ENCODE assay signal across 7 mouse cellular contexts in genomic region chrX:74244614-74245083, GRCm38 (mm10). TPM values are rescaled to one million over a fixed set of nuclear protein-coding genes. Genes with fewer than 3 reads are reported as not detected.
DNase-seq lines count a peak whose midpoint lies in the region; ATAC-seq and TF ChIP-seq lines count a peak whose summit lies in the region.

No protein-coding gene starts in this region.

- intact Hi-C loops in heart, postnatal 10 days (cut with DNase I): loop anchor here (1.0 to 10.0 kb wide), 4 partner anchors 130 to 460 kb away; partner anchors contain the start of genes Fam3a, Idh3g, Ikbkg and Ssr4

- ATAC-seq in megakaryocyte progenitor cell, adult 5-6 weeks (replicated peaks; ENCODE audit: poor library complexity): 0 out of 2 replicates have a peak, but pooled peaks have one; percentile 7

- H3K4me1 ChIP-seq in E14TG2a.4 (replicated peaks; ENCODE audit: low read depth, low read length): peaks cover 38% of the 10 kb centered on the region
- no peaks in the 10 kb centered on the region; the same call in 1 of the 2 replicates for H3K4me1 ChIP-seq in embryonic fibroblast, embryonic 13.5 days (ENCODE audit: control insufficient read depth, insufficient read depth, low read length)

- no peak for TF ChIP-seq CTCF in E14TG2a.4 (conservative IDR thresholded peaks at IDR 0.05; ENCODE audit: low read length)
- no peak for TF ChIP-seq CTCF in embryonic fibroblast, embryonic 13.5 days (IDR thresholded peaks at IDR 0.05; ENCODE audit: borderline replicate concordance, insufficient read depth, low read length)

- peak overlapping the region; percentile 95 for H3K27ac ChIP-seq in embryonic fibroblast, embryonic 13.5 days (ENCODE audit: insufficient read depth, low read length)

- no peaks in the 10 kb centered on the region for H3K27me3 ChIP-seq in E14TG2a.4 (ENCODE audit: insufficient read depth, low read length)

- no peaks in the 10 kb centered on the region for H3K9me3 ChIP-seq in E14TG2a.4 (ENCODE audit: low read length)

- peak overlapping the region; percentile 86 for H3K4me3 ChIP-seq in E14TG2a.4 (replicated peaks; ENCODE audit: low read length)
- H3K4me3 ChIP-seq in embryonic fibroblast, embryonic 13.5 days (ENCODE audit: insufficient read depth, low read length): peak overlapping the region; percentile 94

- DNase-seq in NIH3T3 (ENCODE audit: low read depth): peak; percentile 91
- peak; percentile 67 to 76 for DNase-seq in heart, postnatal 10 days
- DNase-seq in kidney, postnatal 36 days: peak; percentile 29 to 54
- DNase-seq in testis, postnatal 14 days (ENCODE audit: low spot score): peak; percentile 39

- peaks cover 45% of the 10 kb centered on the region for H3K36me3 ChIP-seq in E14TG2a.4 (ENCODE audit: insufficient read depth, low read length)

- no peak for TF ChIP-seq POLR2A in embryonic fibroblast, embryonic 13.5 days (IDR thresholded peaks at IDR 0.05; ENCODE audit: low read depth, low read length)

RNA-seq across cellular contexts. Expression of gene Flna, which starts 5.0 kb away (rescaled TPM):
- polyA plus RNA-seq in embryonic fibroblast, embryonic 13.5 days (2011; ENCODE audit: insufficient read length, low read depth, missing spikeins): 1,955 and 2,266 TPM in 2 replicates
- total RNA-seq in heart, postnatal 10 days (2021): 100 to 1,000 TPM; 245 TPM
- 158 and 196 TPM in 2 replicates for total RNA-seq in megakaryocyte progenitor cell, adult 5-6 weeks (2015)
- total RNA-seq in megakaryocyte progenitor cell, adult 5-6 weeks (2017): 495 and 504 TPM in 2 replicates

RNA-seq across cellular contexts. Expression of gene Emd, which starts 9.8 kb away (rescaled TPM):
- 195 and 206 TPM in 2 replicates for polyA plus RNA-seq in embryonic fibroblast, embryonic 13.5 days (2011; ENCODE audit: insufficient read length, low read depth, missing spikeins)
- 10 to 100 TPM; 39.7 to 47.5 TPM for total RNA-seq in heart, postnatal 10 days (2021)
- 77.1 and 82.8 TPM in 2 replicates for total RNA-seq in megakaryocyte progenitor cell, adult 5-6 weeks (2015)
- total RNA-seq in megakaryocyte progenitor cell, adult 5-6 weeks (2017): 86.7 and 91.7 TPM in 2 replicates

RNA-seq across cellular contexts. Expression of gene Rpl10, which starts 26.0 kb away (rescaled TPM):
- 311 and 352 TPM in 2 replicates for polyA plus RNA-seq in embryonic fibroblast, embryonic 13.5 days (2011; ENCODE audit: insufficient read length, low read depth, missing spikeins)
- total RNA-seq in heart, postnatal 10 days (2021): 100 to 1,000 TPM; 247 to 291 TPM
- 3,920 and 4,047 TPM in 2 replicates for total RNA-seq in megakaryocyte progenitor cell, adult 5-6 weeks (2015)
- total RNA-seq in megakaryocyte progenitor cell, adult 5-6 weeks (2017): 1,333 and 1,759 TPM in 2 replicates

RNA-seq across cellular contexts. Expression of gene Taz, which starts 37.1 kb away (rescaled TPM):
- polyA plus RNA-seq in embryonic fibroblast, embryonic 13.5 days (2011; ENCODE audit: insufficient read length, low read depth, missing spikeins): 43.2 and 52.9 TPM in 2 replicates
- total RNA-seq in heart, postnatal 10 days (2021): 10 to 100 TPM; 40.4 to 44.1 TPM
- 44.5 and 53.5 TPM in 2 replicates for total RNA-seq in megakaryocyte progenitor cell, adult 5-6 weeks (2015)
- 25.8 and 31.0 TPM in 2 replicates for total RNA-seq in megakaryocyte progenitor cell, adult 5-6 weeks (2017)

RNA-seq across cellular contexts. Expression of gene Dnase1l1, which starts 37.5 kb away (rescaled TPM):
- 8.0 and 12.1 TPM in 2 replicates for polyA plus RNA-seq in embryonic fibroblast, embryonic 13.5 days (2011; ENCODE audit: insufficient read length, low read depth, missing spikeins)
- 10 to 100 TPM; 14.7 to 17.7 TPM for total RNA-seq in heart, postnatal 10 days (2021)
- total RNA-seq in megakaryocyte progenitor cell, adult 5-6 weeks (2015): 21.2 and 24.5 TPM in 2 replicates
- 7.1 and 17.4 TPM in 2 replicates for total RNA-seq in megakaryocyte progenitor cell, adult 5-6 weeks (2017)

Comparison
In these comparisons a context has a peak if more than half of its experiments do, and no peak if none do; other contexts are left out.
1. Peak in every context shown above with its lines: DNase-seq, ATAC-seq, H3K4me3 ChIP-seq and H3K27ac ChIP-seq.
2. DNase-seq: peak in every context shown above with its lines; median percentile 91 in NIH3T3; 72 in heart, postnatal 10 days; 42 in kidney, postnatal 36 days; 39 in testis, postnatal 14 days.
3. RNA of gene Rpl10, which starts 26.0 kb away (total RNA-seq): 1,333 to 4,047 TPM in megakaryocyte progenitor cell, adult 5-6 weeks; 247 to 291 TPM in heart, postnatal 10 days; every median in the first group is over 4 times any median in the second.